Mouse (Mus musculus) megakaryocyte progenitor cell, adult 5-6 weeks (primary cell): ENCODE measurements at regions not wholly inside any gene's neighbourhood (a gene's known extent, or its start where the extent isn't known, plus 50 kb on each side); places are given as distances from the start of the nearest gene placed in this dataset.

Experiments
- ATAC-seq: replicated peaks from 2 replicates; pipeline ENCODE4 v1.8.0; 2016; ENCODE audit warnings: mild to moderate bottlenecking, moderate TSS enrichment, inconsistent platforms; ENCODE audit not compliant: poor library complexity

GRCm38 (mm10) chr6:147817262-147817661 lies 229.8 kb upstream of the Far2 start:
- ATAC-seq, result no peak

DNA sequence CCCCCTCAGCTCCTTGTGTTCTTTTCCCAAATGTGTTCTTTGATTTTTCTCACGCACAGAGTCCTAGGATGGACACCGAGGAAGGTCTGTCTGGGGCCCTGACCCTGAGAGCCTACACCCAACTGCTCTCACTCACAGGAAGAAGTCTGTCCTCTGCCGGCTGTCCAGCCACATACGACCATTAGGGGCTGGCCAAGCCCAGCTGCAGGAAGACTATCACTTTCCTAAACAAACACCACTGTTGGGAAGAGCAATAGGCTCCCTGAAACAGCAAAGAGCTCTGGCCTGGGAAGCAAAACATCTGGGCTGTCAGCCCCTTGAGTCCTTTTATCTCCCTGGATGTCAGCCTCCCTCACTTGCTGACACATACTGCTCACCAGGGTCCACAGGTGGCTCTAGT lies 224.8 kb upstream of the Far2 start:
- ATAC-seq, result no peak

GRCm38 (mm10) chr6:147832521-147832920 lies 214.5 kb upstream of the Far2 start:
- no peak for ATAC-seq

DNA sequence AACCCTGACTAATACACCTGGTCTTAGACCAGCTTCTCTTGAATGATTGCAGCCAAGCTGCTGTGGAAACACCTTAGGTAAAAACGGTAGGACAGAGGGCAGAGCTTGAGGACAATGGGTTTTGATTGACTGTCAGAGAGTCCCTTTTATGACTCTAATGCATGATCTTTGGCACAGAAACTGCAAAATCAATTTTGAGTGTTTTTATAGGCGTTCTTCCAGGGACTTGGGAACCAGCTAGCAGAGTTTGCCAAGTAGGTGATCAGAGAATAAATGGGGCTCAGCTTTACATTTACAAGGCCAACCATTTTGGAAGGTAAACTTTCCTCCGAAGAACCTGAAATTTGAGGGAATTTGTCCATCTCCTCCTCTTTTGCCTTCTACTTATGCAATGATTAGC lies 213.6 kb upstream of the Far2 start:
- no peak for ATAC-seq

- no peak for ATAC-seq
Observed at GRCm38 (mm10) chr6:147838846-147839245, 208.2 kb upstream of the Far2 start.

GRCm38 (mm10) chr6:147849988-147850387 lies 197.1 kb upstream of the Far2 start:
- no peak for ATAC-seq

DNA sequence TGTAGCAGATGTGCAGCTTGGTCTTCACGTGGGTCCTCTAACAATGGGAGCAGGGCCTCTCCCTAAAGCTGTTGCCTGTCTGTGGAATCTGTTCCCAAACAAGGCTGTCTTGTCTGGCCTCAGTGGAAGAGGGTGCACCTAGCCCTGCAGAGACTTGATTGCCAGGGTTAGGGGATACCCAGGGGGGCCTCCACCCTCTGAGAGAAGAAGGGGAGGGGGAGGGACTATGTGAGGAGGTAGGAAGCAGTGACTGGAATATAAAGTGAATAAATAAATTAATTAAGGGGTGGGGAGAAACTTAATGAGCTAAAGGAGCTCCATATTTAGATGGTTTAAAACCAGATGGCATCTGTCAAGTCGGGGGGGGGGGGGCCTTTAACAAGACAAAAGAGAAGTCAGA lies 185.9 kb upstream of the Far2 start:
- no peak for ATAC-seq

GRCm38 (mm10) chr6:147871033-147871432 lies 176.0 kb upstream of the Far2 start:
- no peak for ATAC-seq

- no peak for ATAC-seq
Observed at GRCm38 (mm10) chr6:147873173-147873572, 173.9 kb upstream of the Far2 start.

GRCm38 (mm10) chr6:147878485-147878884 lies 168.6 kb upstream of the Far2 start:
- ATAC-seq, result no peak

- ATAC-seq, result peak; percentile 94
Observed at GRCm38 (mm10) chr6:147885902-147886301, 161.2 kb upstream of the Far2 start.

GRCm38 (mm10) chr6:147919697-147920096 lies 127.4 kb upstream of the Far2 start:
- ATAC-seq, result no peak

- no peak for ATAC-seq
Observed at GRCm38 (mm10) chr6:147921091-147921490, 126.0 kb upstream of the Far2 start.

DNA sequence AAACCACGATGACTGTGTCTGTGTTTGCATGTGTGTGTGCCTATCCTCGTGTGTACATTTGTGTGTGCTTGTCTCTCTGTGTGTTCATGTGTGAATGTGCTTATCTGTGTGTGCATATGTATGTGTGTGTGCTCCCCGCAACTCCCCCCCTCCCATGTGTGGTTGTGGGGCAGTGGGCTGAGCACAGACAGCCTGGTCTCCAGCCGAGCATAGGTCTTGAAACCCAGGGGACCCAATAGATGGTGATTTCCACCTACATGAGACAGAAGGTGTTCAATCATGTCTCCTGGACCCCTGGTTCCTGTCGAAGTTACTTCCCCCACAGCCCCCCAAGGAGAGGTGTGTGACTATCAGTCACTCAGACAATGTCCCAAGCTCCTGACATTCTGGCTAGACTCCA lies 124.6 kb upstream of the Far2 start:
- ATAC-seq, result no peak

GRCm38 (mm10) chr6:147923246-147923645 lies 123.8 kb upstream of the Far2 start:
- ATAC-seq, result no peak

GRCm38 (mm10) chr6:147928951-147929350 lies 118.1 kb upstream of the Far2 start:
- ATAC-seq, result no peak

DNA sequence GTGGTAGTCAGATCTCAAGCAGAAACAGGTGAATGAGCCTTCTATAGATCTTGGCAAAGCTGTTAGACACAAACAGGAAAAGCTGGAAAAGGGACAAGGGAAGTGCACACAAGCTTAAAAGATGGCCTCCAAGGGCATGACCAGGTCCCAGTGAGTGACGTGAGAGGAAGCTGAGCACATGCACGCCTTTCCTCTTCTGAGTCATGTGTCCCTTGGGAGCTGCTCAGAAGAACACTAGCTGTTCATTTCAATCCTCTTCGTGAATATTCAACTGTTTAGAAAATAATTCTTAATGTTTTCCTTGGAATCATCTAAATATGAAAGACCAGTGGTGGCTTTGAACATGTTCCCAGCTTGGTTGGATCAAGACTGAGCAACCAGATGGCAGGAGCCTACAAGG lies 103.0 kb upstream of the Far2 start:
- no peak for ATAC-seq

DNA sequence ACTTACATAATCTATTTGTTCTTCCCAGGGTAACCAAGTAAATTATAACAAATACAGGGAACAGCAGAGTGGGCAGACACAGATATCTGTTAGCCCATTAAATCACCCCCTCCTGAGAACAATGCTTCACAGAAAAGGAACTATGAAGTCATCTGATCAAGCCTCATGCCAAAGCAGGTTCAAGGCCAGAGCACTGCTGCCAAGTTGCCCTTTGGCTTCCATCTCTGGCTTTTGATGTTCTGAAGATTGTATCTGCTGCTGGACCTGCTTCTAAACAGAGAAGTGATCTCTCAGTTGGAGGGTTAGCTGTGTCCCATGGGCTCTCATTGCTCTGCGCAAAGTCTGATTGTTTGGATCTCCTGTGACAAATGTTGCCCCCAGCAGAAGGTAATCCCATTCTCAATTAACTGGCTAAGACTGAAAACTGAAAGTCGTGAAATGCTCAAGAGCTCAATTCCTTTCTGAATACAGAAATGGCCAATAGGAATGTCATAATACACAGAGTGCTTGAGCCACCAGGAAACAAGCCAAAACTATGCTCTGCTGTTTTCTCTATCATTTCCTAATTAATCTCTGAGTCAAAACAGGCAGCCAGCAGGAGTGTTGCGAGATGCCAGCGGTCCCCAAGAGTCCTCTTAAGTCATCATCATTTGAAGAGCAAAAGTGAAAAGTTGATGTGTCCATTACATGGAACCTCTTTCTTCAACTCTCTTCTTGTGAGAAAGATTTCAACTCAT lies 102.0 kb upstream of the Far2 start:
- ATAC-seq, result no peak

DNA sequence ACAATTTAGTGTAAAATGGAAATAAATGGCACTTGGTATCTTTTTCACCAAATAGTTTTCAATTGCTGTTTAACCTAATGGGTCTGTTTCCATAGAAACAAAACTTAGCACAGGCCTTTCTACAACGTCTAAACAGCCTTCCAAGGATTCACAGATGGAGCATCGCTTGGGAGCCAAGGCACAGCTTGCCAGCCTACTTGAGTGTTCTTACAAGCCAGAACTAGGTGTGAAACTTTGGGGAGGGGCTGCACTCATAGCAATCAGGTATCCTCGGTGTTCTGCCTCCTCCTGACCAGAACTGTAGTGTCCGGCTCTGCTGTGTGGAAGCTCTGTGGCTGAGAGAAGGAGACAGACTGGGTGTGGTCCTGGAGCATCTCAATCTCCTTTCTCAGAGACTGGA lies 99.1 kb upstream of the Far2 start:
- no peak for ATAC-seq

DNA sequence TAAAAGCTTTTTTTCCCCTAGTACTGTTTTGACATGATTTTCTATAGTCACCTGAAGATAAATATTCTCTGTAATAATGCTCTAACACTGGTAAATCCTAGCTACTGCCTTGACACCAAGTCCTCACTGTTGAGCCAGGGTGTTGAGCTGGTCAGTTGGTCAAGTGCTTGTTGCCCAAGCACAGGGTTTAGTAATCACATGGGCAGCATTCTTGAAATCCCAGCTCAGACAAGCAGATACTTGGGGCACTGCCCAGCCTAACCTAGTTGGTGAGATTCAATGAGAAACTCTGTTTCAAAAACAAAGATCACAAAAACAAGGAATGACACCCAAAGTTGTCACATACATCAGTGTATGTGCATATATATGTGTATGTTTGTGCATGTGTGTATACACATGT lies 95.4 kb upstream of the Far2 start:
- no peak for ATAC-seq

- no peak for ATAC-seq
Observed at GRCm38 (mm10) chr6:147953058-147953679, 93.9 kb upstream of the Far2 start.

GRCm38 (mm10) chr6:147953753-147954152 lies 93.3 kb upstream of the Far2 start:
- no peak for ATAC-seq

- ATAC-seq, result no peak
Observed at GRCm38 (mm10) chr6:147954253-147954652, 92.8 kb upstream of the Far2 start.
